Mouse (Mus musculus) limb, embryonic 12.5 days (tissue): Measurements from ENCODE around the gene Ifitm6. TPM values are rescaled to one million over a fixed set of nuclear protein-coding genes. Genes with fewer than 3 reads are reported as not detected.

ENCODE experiments used
- ATAC-seq: fragments of 200-750 bp; cut with Nextera tagmentation; 2 replicates; pipeline ENCODE4 v1.8.0; 2017; ENCODE audit warnings: low read depth, moderate TSS enrichment; ENCODE audit not compliant: insufficient number of reproducible peaks, insufficient read depth, low FRiP score, low TSS enrichment
- H3K27ac ChIP-seq: fragments of 300-500 bp; sonication (generic); 2 replicates; pipeline ENCODE4 v1.5.1; 2016; ENCODE audit warnings: mild to moderate bottlenecking, moderate library complexity
- H3K27me3 ChIP-seq: fragments of 300-500 bp; sonication (generic); 2 replicates; pipeline ENCODE4 v1.6.1; 2016; ENCODE audit warnings: mild to moderate bottlenecking, moderate library complexity
- H3K36me3 ChIP-seq: fragments of 300-500 bp; sonication (generic); 2 replicates; pipeline ENCODE4 v1.6.1; 2016; ENCODE audit warnings: mild to moderate bottlenecking, moderate library complexity
- H3K4me1 ChIP-seq: fragments of 300-500 bp; sonication (generic); replicated peaks from 2 replicates; pipeline ENCODE4 v1.6.1; 2016
- H3K4me2 ChIP-seq: fragments of 300-500 bp; sonication (generic); 2 replicates; pipeline ENCODE4 v1.6.1; 2016; ENCODE audit warnings: mild to moderate bottlenecking, moderate library complexity
- H3K4me3 ChIP-seq: fragments of 300-500 bp; sonication (generic); replicated peaks from 2 replicates; pipeline ENCODE4 v1.5.1; 2016; ENCODE audit warnings: mild to moderate bottlenecking
- H3K9ac ChIP-seq: fragments of 300-500 bp; sonication (generic); replicated peaks from 2 replicates; pipeline ENCODE4 v1.6.1; 2016; ENCODE audit warnings: mild to moderate bottlenecking, moderate library complexity
- H3K9me3 ChIP-seq: fragments of 300-500 bp; sonication (generic); 2 replicates; pipeline ENCODE4 v1.6.1; 2016; ENCODE audit warnings: mild to moderate bottlenecking, moderate library complexity
- WGBS: fragments of 180-500 bp; shearing (Covaris S2); methylation state at CpG from one replicate; pipeline ENCODE4 v1.1.7; 2016; 5-methylcytosine and 5-hydroxymethylcytosine counted together
- polyA plus RNA-seq: library from polyadenylated mRNA; unstranded; fragments of >200 nt; fragmentation: Nextera tagmentation; extraction: Ambion mirVana; gene quantifications from 2 replicates; pipeline ENCODE4 v1.2.1, GENCODE M21; 2016

The Ifitm6 gene
- polyA plus RNA-seq, 1 experiment from 2014 or later, result not detected

- peak overlapping the region; percentile 14; the same call in 1 of the 2 replicates for H3K27ac ChIP-seq
- H3K4me3 ChIP-seq, result no peak overlapping the region
- H3K9me3 ChIP-seq, result no peaks in the 10 kb centered on the region
- no peaks in the 10 kb centered on the region for H3K36me3 ChIP-seq
- no peak overlapping the region for H3K9ac ChIP-seq
- WGBS, result 50% methylated on average over 6 of the region's 6 CpGs
- H3K4me2 ChIP-seq, result no peak overlapping the region
- no peaks in the 10 kb centered on the region for H3K27me3 ChIP-seq
- ATAC-seq, result no peak
- peaks cover 3% of the 10 kb centered on the region; the same call in 1 of the 2 replicates for H3K4me1 ChIP-seq
Measured at GRCm38 (mm10) chr7:141024865-141025838, 7.4 kb upstream of the Ifitm6 start.

GRCm38 (mm10) chr7:141021489-141022449 lies 4.0 kb upstream of the Ifitm6 start:
- Histone ChIP-seq H3K27ac (no peak overlapping the region), H3K36me3 (no peaks in the 10 kb centered on the region), H3K4me3 (no peak overlapping the region), H3K27me3 (no peaks in the 10 kb centered on the region), H3K9ac (no peak overlapping the region), H3K4me2 (no peak overlapping the region), H3K4me1 (peaks cover 3% of the 10 kb centered on the region; the same call in 1 of the 2 replicates), H3K9me3 (no peaks in the 10 kb centered on the region)
- 82% methylated on average over 14 of the region's 14 CpGs for WGBS
- ATAC-seq, result no peak

- Histone ChIP-seq H3K4me3 (no peak overlapping the region), H3K9me3 (no peaks in the 10 kb centered on the region), H3K4me1 (no peaks in the 10 kb centered on the region), H3K9ac (no peak overlapping the region), H3K27ac (no peak overlapping the region), H3K27me3 (no peaks in the 10 kb centered on the region), H3K4me2 (no peak overlapping the region), H3K36me3 (no peaks in the 10 kb centered on the region)
- WGBS, result 91% methylated on average over 5 of the region's 5 CpGs
- no peak for ATAC-seq
Measured at GRCm38 (mm10) chr7:141019028-141019427, 1.3 kb upstream of the Ifitm6 start.

- Histone ChIP-seq H3K36me3 (no peaks in the 10 kb centered on the region), H3K9ac (no peak overlapping the region), H3K4me2 (no peak overlapping the region), H3K9me3 (no peaks in the 10 kb centered on the region), H3K27ac (no peak overlapping the region), H3K27me3 (no peaks in the 10 kb centered on the region), H3K4me3 (no peak overlapping the region), H3K4me1 (no peaks in the 10 kb centered on the region)
- 84% methylated on average over 10 of the region's 10 CpGs for WGBS
- ATAC-seq, result no peak
Measured at GRCm38 (mm10) chr7:141016707-141017697, 722 bp downstream of the Ifitm6 start.

- H3K27ac ChIP-seq, result peak overlapping the region; percentile 84
- WGBS, result 93% methylated on average over 7 of the region's 7 CpGs
Measured at GRCm38 (mm10) chr7:141011238-141011770, 6.4 kb downstream of the Ifitm6 start.

GRCm38 (mm10) chr7:141010593-141010992 lies 7.1 kb downstream of the Ifitm6 start, which contains the start of gene Ifitm3:
Gene Ifitm3, minus strand, starts transcription at chr7:141010770.
- peak within 1 kb of the TSS; percentile 44 for H3K4me3 ChIP-seq
- H3K4me1 ChIP-seq, result peaks cover 32% of the 10 kb centered on the region
- no peaks in the 10 kb centered on the region for H3K27me3 ChIP-seq
- 2% methylated on average over 10 of the region's 10 CpGs for WGBS
- peak; percentile 64; the same call in 1 of the 2 replicates for ATAC-seq
- no peaks in the 10 kb centered on the region for H3K36me3 ChIP-seq
- H3K9me3 ChIP-seq, result no peaks in the 10 kb centered on the region
- H3K4me2 ChIP-seq, result peak within 1 kb of the TSS; percentile 64
- H3K9ac ChIP-seq, result peak within 1 kb of the TSS; percentile 67
- peak within 1 kb of the TSS; percentile 84 for H3K27ac ChIP-seq

More at GRCm38 (mm10) chr7:141011238-141011770, 6.4 kb downstream of the Ifitm6 start:
- Histone ChIP-seq H3K4me3 (no peak overlapping the region), H3K9me3 (no peaks in the 10 kb centered on the region), H3K27me3 (no peaks in the 10 kb centered on the region), H3K9ac (peak overlapping the region; percentile 67; the same call in 1 of the 2 replicates), H3K4me2 (peak overlapping the region; percentile 64), H3K4me1 (peaks cover 32% of the 10 kb centered on the region), H3K36me3 (no peaks in the 10 kb centered on the region)
- no peak for ATAC-seq

GRCm38 (mm10) chr7:141009665-141010064 lies 8.1 kb downstream of the Ifitm6 start:
- H3K27me3 ChIP-seq, result no peaks in the 10 kb centered on the region
- H3K27ac ChIP-seq, result peak overlapping the region; percentile 84; the same call in 1 of the 2 replicates
- H3K36me3 ChIP-seq, result no peaks in the 10 kb centered on the region
- H3K4me2 ChIP-seq, result peak overlapping the region; percentile 64
- peaks cover 32% of the 10 kb centered on the region for H3K4me1 ChIP-seq
- ATAC-seq, result no peak
- no peaks in the 10 kb centered on the region for H3K9me3 ChIP-seq
- H3K9ac ChIP-seq, result peak overlapping the region; percentile 67; the same call in 1 of the 2 replicates
- 82% methylated on average over 9 of the region's 9 CpGs for WGBS
- peak overlapping the region; percentile 44 for H3K4me3 ChIP-seq

GRCm38 (mm10) chr7:141008938-141009660 lies 8.6 kb downstream of the Ifitm6 start:
- H3K9me3 ChIP-seq, result no peaks in the 10 kb centered on the region
- H3K4me3 ChIP-seq, result peak overlapping the region; percentile 11; the same call in 1 of the 2 replicates
- H3K4me2 ChIP-seq, result peak overlapping the region; percentile 64
- H3K4me1 ChIP-seq, result peaks cover 32% of the 10 kb centered on the region
- H3K27ac ChIP-seq, result no peak overlapping the region
- WGBS, result 7% methylated on average over 20 of the region's 20 CpGs
- H3K36me3 ChIP-seq, result no peaks in the 10 kb centered on the region
- H3K9ac ChIP-seq, result no peak overlapping the region
- peak; percentile 22; the same call in 1 of the 2 replicates for ATAC-seq
- H3K27me3 ChIP-seq, result no peaks in the 10 kb centered on the region

GRCm38 (mm10) chr7:141008312-141008761 lies 9.4 kb downstream of the Ifitm6 start:
- Histone ChIP-seq H3K27ac (no peak overlapping the region), H3K4me2 (peak overlapping the region; percentile 64), H3K4me1 (peaks cover 32% of the 10 kb centered on the region), H3K9ac (no peak overlapping the region), H3K27me3 (no peaks in the 10 kb centered on the region), H3K9me3 (no peaks in the 10 kb centered on the region), H3K36me3 (no peaks in the 10 kb centered on the region), H3K4me3 (no peak overlapping the region)
- 6% methylated on average over 7 of the region's 7 CpGs for WGBS
- no peak for ATAC-seq
